Mouse (Mus musculus): ENCODE results near the gene Llph.

GRCm38 (mm10) chr10:120246994-120247750 lies 20.3 kb downstream of the Llph start:
- TF ChIP-seq CTCF (IDR thresholded peaks at IDR 0.05; ENCODE audit: low read depth) (peak; percentile 67), EP300 (IDR thresholded peaks at IDR 0.05; ENCODE audit: low read depth) (no peak)

Measured in heart, postnatal 0 days (tissue).